Comparison of ENCODE assay signal across 41 mouse cellular contexts in genomic region chr1:85942318-85942717, GRCm38 (mm10). TPM values are rescaled to one million over a fixed set of nuclear protein-coding genes. Genes with fewer than 3 reads are reported as not detected.
"Had no signal": no experiment of that assay in that cellular context is flagged by ENCODE, and none has a peak within 500 bp of the region (broad histone marks: within the 10 kb centered on the region; RNA-seq: fewer than 3 reads in every experiment).

No protein-coding gene starts in this region.

- H3K4me3 ChIP-seq: limb, embryonic 10.5 days; limb, embryonic 12.5 days; limb, embryonic 13.5 days; limb, embryonic 15.5 days; liver, embryonic 12.5 days; liver, embryonic 13.5 days; liver, embryonic 15.5 days; lung, embryonic 15.5 days; megakaryocyte, embryonic 14.5 days; midbrain, embryonic 10.5 days; midbrain, embryonic 12.5 days; midbrain, embryonic 13.5 days; midbrain, embryonic 15.5 days; myocyte; neural tube, embryonic 12.5 days had no signal

- H3K27ac ChIP-seq: limb, embryonic 10.5 days; limb, embryonic 12.5 days; limb, embryonic 13.5 days; limb, embryonic 15.5 days; liver, embryonic 12.5 days; liver, embryonic 13.5 days; liver, embryonic 14.5 days; liver, embryonic 15.5 days; lung, embryonic 15.5 days; macrophage; midbrain, embryonic 10.5 days; midbrain, embryonic 12.5 days; midbrain, embryonic 13.5 days; midbrain, embryonic 15.5 days; neural tube, embryonic 12.5 days had no signal

- H3K9me3 ChIP-seq: limb, embryonic 10.5 days; limb, embryonic 13.5 days; limb, embryonic 15.5 days; liver, embryonic 12.5 days; liver, embryonic 13.5 days; liver, embryonic 15.5 days; lung, embryonic 15.5 days; midbrain, embryonic 10.5 days; midbrain, embryonic 15.5 days; neural tube, embryonic 12.5 days had no signal

- H3K4me1 ChIP-seq: limb, embryonic 10.5 days; limb, embryonic 12.5 days; limb, embryonic 15.5 days; liver, embryonic 12.5 days; liver, embryonic 13.5 days; liver, embryonic 15.5 days; lung, embryonic 15.5 days; midbrain, embryonic 12.5 days; midbrain, embryonic 13.5 days; midbrain, embryonic 15.5 days; neural tube, embryonic 12.5 days had no signal

- H3K9ac ChIP-seq: limb, embryonic 12.5 days; limb, embryonic 13.5 days; limb, embryonic 15.5 days; liver, embryonic 12.5 days; liver, embryonic 13.5 days; liver, embryonic 14.5 days; liver, embryonic 15.5 days; liver, postnatal 0 days; lung, embryonic 14.5 days; lung, embryonic 15.5 days; midbrain, embryonic 12.5 days; midbrain, embryonic 13.5 days; midbrain, embryonic 15.5 days; neural tube, embryonic 12.5 days had no signal

- DNase-seq: left cerebral cortex, postnatal 4 days; liver; liver, embryonic 13.5 days; liver, postnatal 0 days; lung, adult 18-20 months; lung, adult 2 months; lung, embryonic 14.5 days; lung, postnatal 10 days; lung, postnatal 14 days; lung, postnatal 36 days; lung, postnatal 4 days; midbrain, embryonic 14.5 days had no signal

- H3K36me3 ChIP-seq: limb, embryonic 10.5 days; limb, embryonic 12.5 days; limb, embryonic 13.5 days; limb, embryonic 15.5 days; liver, embryonic 12.5 days; liver, embryonic 13.5 days; liver, embryonic 15.5 days; lung, embryonic 15.5 days; midbrain, embryonic 10.5 days; midbrain, embryonic 12.5 days; midbrain, embryonic 13.5 days; midbrain, embryonic 15.5 days; neural tube, embryonic 12.5 days had no signal

- H3K27me3 ChIP-seq: limb, embryonic 12.5 days; limb, embryonic 13.5 days; limb, embryonic 15.5 days; liver, embryonic 12.5 days; liver, embryonic 13.5 days; liver, embryonic 15.5 days; lung, embryonic 15.5 days; midbrain, embryonic 12.5 days; midbrain, embryonic 13.5 days; midbrain, embryonic 15.5 days; neural tube, embryonic 12.5 days had no signal

- H3K4me2 ChIP-seq: limb, embryonic 12.5 days; limb, embryonic 13.5 days; limb, embryonic 15.5 days; liver, embryonic 11.5 days; liver, embryonic 12.5 days; liver, embryonic 13.5 days; liver, embryonic 15.5 days; lung, embryonic 14.5 days; lung, embryonic 15.5 days; midbrain, embryonic 11.5 days; midbrain, embryonic 12.5 days; midbrain, embryonic 13.5 days; midbrain, embryonic 15.5 days; neural tube, embryonic 12.5 days had no signal

- ATAC-seq: liver, embryonic 12.5 days; liver, postnatal 0 days; lung, postnatal 0 days; midbrain, embryonic 13.5 days; midbrain, embryonic 15.5 days; midbrain, embryonic 16.5 days had no signal

RNA-seq across cellular contexts. Expression of gene 4933407L21Rik, which starts 14.0 kb away (rescaled TPM):
- total RNA-seq: liver, adult 2 months; megakaryocyte progenitor cell, adult 5-6 weeks; megakaryocyte-erythroid progenitor cell, adult 5-6 weeks; monocyte, adult 5-6 weeks had no signal
- polyA plus RNA-seq: limb, embryonic 10.5 days; limb, embryonic 12.5 days; liver, adult 2 months; liver, embryonic 11.5 days; liver, embryonic 12.5 days; liver, embryonic 13.5 days; liver, embryonic 15.5 days; liver, embryonic 16.5 days; lung, adult 2 months; lung, embryonic 14.5 days; macrophage; myocyte; neural tube, embryonic 11.5 days had no signal

RNA-seq across cellular contexts. Expression of gene Gpr55, which starts 18.5 kb away (rescaled TPM):
- total RNA-seq: left cerebral cortex, postnatal 36 days; megakaryocyte progenitor cell, adult 5-6 weeks; megakaryocyte-erythroid progenitor cell, adult 5-6 weeks had no signal
- polyA plus RNA-seq: limb, embryonic 10.5 days; limb, embryonic 11.5 days; limb, embryonic 12.5 days; liver, embryonic 11.5 days; liver, embryonic 12.5 days; lung, embryonic 14.5 days; lung, embryonic 16.5 days; midbrain, embryonic 10.5 days; midbrain, embryonic 11.5 days; myocyte; neural tube, embryonic 11.5 days had no signal
